Mouse (Mus musculus) lung, postnatal 0 days (tissue): ENCODE results near the gene Gm21981. TPM values are rescaled to one million over a fixed set of nuclear protein-coding genes. Genes with fewer than 3 reads are reported as not detected.

ENCODE experiments used
- ATAC-seq: fragments of 200-750 bp; cut with Nextera tagmentation; 2 replicates; pipeline ENCODE4 v1.8.0; 2017; ENCODE audit warnings: moderate library complexity
- DNase-seq: peaks from one replicate; pipeline ENCODE4 v3.0.0-alpha.2; 2016; ENCODE audit warnings: low spot score
- H3K27ac ChIP-seq: fragments of 300-500 bp; sonication (generic); 2 replicates; pipeline ENCODE4 v1.5.1; 2014; ENCODE audit warnings: antibody characterized with exemption, mild to moderate bottlenecking, low read length, mixed read lengths
- H3K27me3 ChIP-seq: fragments of 300-500 bp; sonication (generic); replicated peaks from 2 replicates; pipeline ENCODE4 v1.6.1; 2014; ENCODE audit warnings: low read length, mixed read lengths; ENCODE audit not compliant: insufficient read depth
- H3K36me3 ChIP-seq: fragments of 300-500 bp; sonication (generic); 2 replicates; pipeline ENCODE4 v1.6.1; 2014; ENCODE audit warnings: low read length, mixed read lengths; ENCODE audit not compliant: insufficient read depth
- H3K4me1 ChIP-seq: fragments of 300-500 bp; sonication (generic); 2 replicates; pipeline ENCODE4 v1.6.1; 2014; ENCODE audit warnings: antibody characterized with exemption, low read depth, low read length, mixed read lengths; ENCODE audit not compliant: insufficient read depth
- H3K4me2 ChIP-seq: fragments of 300-500 bp; sonication (generic); replicated peaks from 2 replicates; pipeline ENCODE4 v1.6.1; 2014; ENCODE audit warnings: low read depth, mild to moderate bottlenecking, low read length, moderate library complexity, mixed read lengths
- H3K4me3 ChIP-seq: fragments of 300-500 bp; sonication (generic); 2 replicates; pipeline ENCODE4 v1.5.1; 2014; ENCODE audit warnings: low read depth, low read length
- H3K9ac ChIP-seq: fragments of 300-500 bp; sonication (generic); replicated peaks from 2 replicates; pipeline ENCODE4 v1.6.1; 2014; ENCODE audit warnings: low read depth, mild to moderate bottlenecking
- H3K9me3 ChIP-seq: fragments of 300-500 bp; sonication (generic); 2 replicates; pipeline ENCODE4 v1.6.1; 2016; ENCODE audit warnings: low read length, mixed read lengths
- CTCF ChIP-seq: IDR thresholded peaks from 2 replicates; pipeline ENCODE4 v1.5.1; 2016; ENCODE audit warnings: antibody characterized with exemption, mild to moderate bottlenecking
- EP300 ChIP-seq: IDR thresholded peaks from 2 replicates; pipeline ENCODE4 v1.6.1; 2016; ENCODE audit warnings: antibody characterized with exemption, mild to moderate bottlenecking, control low read depth
- WGBS: fragments of 180-500 bp; shearing (Covaris S2); extraction: QIAGEN DNeasy Blood & Tissue Kit; methylation state at CpG from one replicate; pipeline ENCODE4 v1.1.7; 2014; 5-methylcytosine and 5-hydroxymethylcytosine counted together
- polyA plus RNA-seq: library from polyadenylated mRNA; unstranded; fragments of >200 nt; fragmentation: Nextera tagmentation; extraction: Ambion mirVana; gene quantifications from 2 replicates; pipeline ENCODE4 v1.2.1, GENCODE M21; 2015

Gene Gm21981
- polyA plus RNA-seq, 1 experiment from 2014 or later, result 0.18 TPM

DNA sequence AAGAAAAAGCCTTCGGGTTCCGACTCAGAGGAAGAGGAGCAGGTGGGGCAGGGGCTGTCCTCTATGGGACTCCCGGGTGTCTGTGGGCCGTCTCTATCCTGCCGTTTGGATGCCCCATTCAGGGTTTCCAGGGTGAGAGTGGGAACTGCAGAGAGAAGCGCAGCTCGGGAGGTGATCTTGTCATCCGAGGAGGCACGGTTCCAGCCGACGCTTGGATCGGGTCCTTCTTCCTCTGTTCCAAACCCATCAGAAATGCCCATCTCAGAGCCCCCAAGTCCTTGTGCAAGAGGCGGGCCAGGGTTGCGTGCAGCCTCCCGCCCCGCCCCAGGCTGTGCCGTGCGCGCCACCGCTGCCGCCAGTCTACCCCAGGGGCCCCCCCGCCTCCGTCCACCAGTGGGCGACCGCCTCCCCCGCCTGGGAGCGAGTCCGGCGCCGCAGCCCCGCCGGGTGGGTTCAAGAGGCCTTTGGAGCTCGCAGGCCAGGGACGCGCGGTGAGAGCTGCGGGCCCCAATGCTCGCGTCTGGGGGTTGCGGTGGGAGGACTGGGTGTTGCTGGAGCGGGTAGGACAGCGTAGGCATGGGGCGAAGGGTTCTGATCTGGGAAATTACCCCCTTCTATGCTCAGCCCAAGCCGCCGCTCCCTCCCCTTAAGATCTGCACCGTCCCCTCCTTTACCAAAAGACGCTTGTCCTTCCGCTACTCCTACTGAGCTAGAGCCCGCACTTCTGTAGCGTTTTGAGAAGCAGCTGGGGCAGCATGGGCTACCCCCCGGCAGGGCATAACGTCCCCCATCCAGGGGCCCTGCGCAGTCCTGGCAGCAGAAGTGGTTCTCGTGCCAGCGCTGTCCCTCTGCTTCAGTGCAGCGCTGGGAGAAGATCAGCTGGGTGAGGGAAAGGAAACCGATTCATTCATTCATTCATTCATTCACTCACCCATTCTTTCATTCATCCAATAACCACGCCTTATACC, 5.4 kb downstream of the Gm21981 start, which contains the start of gene Frs3:
Gene Frs3 (plus strand): TSS at position 423 of the 968 bp plus-strand sequence.
- TF ChIP-seq EP300 (no peak), CTCF (peak; percentile 24; the same call in 1 of the 2 replicates)
- 2% methylated on average over 51 of the region's 58 CpGs for WGBS
- DNase-seq (peak; percentile 75), ATAC-seq (peak; percentile 59)
- Histone ChIP-seq H3K36me3 (peaks cover 6% of the 10 kb centered on the region; the same call in 1 of the 2 replicates), H3K4me3 (peak within 1 kb of the TSS; percentile 74), H3K9ac (peak within 1 kb of the TSS; percentile 78), H3K9me3 (no peaks in the 10 kb centered on the region), H3K4me2 (peak within 1 kb of the TSS; percentile 99), H3K4me1 (peaks cover 8% of the 10 kb centered on the region; the same call in 1 of the 2 replicates), H3K27ac (peak within 1 kb of the TSS; percentile 87), H3K27me3 (no peaks in the 10 kb centered on the region)

- DNase-seq, result no peak
- WGBS, result 0% methylated on average over 9 of the region's 9 CpGs
- H3K9ac ChIP-seq, result peak within 1 kb of the TSS; percentile 78
- no peak for ATAC-seq
- H3K36me3 ChIP-seq, result peaks cover 7% of the 10 kb centered on the region; the same call in 1 of the 2 replicates
- H3K27me3 ChIP-seq, result no peaks in the 10 kb centered on the region
- H3K4me2 ChIP-seq, result peak within 1 kb of the TSS; percentile 99
- TF ChIP-seq EP300 (no peak), CTCF (no peak)
- H3K4me1 ChIP-seq, result peaks cover 8% of the 10 kb centered on the region; the same call in 1 of the 2 replicates
- peak within 1 kb of the TSS; percentile 87 for H3K27ac ChIP-seq
- no peaks in the 10 kb centered on the region for H3K9me3 ChIP-seq
- H3K4me3 ChIP-seq, result peak within 1 kb of the TSS; percentile 74
These were observed 6.0 kb downstream of the Gm21981 start, which contains the start of gene Tomm6 for GRCm38 (mm10) chr17:47688344-47688607. Tomm6 (minus strand) TSS chr17:47688386.

DNA sequence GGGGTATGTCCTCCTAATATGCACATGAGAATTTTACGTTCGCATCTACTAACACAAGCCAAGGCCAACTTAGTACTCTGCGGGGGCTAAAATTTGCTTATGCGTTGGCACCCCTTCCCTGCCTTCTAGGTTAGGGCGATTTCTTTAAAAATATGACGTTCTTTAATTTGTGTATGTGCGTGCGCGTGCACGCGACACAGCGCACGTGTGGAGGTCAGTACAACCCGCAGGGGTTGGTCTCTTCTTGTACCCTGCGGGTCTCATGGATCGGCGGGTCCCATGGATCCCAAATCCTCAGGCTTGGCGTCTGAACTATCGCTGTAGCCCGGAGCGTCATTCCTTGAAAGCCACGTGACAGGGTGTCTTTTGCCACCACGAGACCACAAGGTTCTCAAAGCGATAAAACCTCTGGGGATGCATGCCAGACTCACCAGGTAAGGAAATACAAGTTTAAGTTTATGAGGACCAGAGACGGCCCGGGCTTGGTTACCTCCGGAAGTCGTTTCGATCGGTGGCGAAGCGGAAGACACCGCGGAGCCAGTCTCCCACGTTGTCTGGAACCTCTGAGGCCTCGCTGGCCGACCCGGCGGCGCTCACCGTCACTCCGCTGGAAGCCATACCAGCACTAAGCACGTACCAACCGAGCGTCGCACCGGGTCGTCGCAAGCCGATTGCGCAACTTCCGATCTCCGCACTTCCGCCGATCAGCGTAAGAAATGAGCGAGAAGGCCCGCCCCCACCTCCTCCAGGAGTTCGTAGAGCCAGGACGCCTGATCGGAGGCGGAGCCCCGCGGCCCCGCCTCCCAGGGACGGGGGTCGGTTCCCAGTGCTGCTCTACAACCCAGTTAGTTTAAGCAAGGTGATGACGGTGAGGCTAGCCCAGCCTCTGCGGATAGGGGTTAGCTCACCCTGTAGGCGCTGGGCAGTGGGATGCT, 6.6 kb downstream of the Gm21981 start:
- H3K4me2 ChIP-seq, result peak overlapping the region; percentile 99
- peaks cover 7% of the 10 kb centered on the region; the same call in 1 of the 2 replicates for H3K36me3 ChIP-seq
- TF ChIP-seq EP300 (0 out of 2 replicates have a peak, but pooled peaks have one; percentile 14), CTCF (no peak)
- peak; percentile 98 for DNase-seq
- H3K9me3 ChIP-seq, result no peaks in the 10 kb centered on the region
- peaks cover 8% of the 10 kb centered on the region; the same call in 1 of the 2 replicates for H3K4me1 ChIP-seq
- ATAC-seq, result peak; percentile 93
- peak overlapping the region; percentile 78 for H3K9ac ChIP-seq
- peak overlapping the region; percentile 74 for H3K4me3 ChIP-seq
- H3K27me3 ChIP-seq, result no peaks in the 10 kb centered on the region
- under 1% methylated on average over 70 of the region's 70 CpGs for WGBS
- H3K27ac ChIP-seq, result peak overlapping the region; percentile 87

GRCm38 (mm10) chr17:47682836-47683235, 11.4 kb downstream of the Gm21981 start:
- no peak for ATAC-seq
- Histone ChIP-seq H3K4me3 (no peak overlapping the region), H3K4me2 (no peak overlapping the region), H3K9ac (no peak overlapping the region), H3K9me3 (no peaks in the 10 kb centered on the region), H3K36me3 (peaks cover 7% of the 10 kb centered on the region; the same call in 1 of the 2 replicates), H3K4me1 (peaks cover 6% of the 10 kb centered on the region; the same call in 1 of the 2 replicates), H3K27me3 (no peaks in the 10 kb centered on the region), H3K27ac (no peak overlapping the region)
- no peak for DNase-seq
- 69% methylated on average over 4 of the region's 4 CpGs for WGBS
- no peak for TF ChIP-seq EP300
- no peak for TF ChIP-seq CTCF

- Histone ChIP-seq H3K27me3 (no peaks in the 10 kb centered on the region), H3K9me3 (no peaks in the 10 kb centered on the region), H3K9ac (no peak overlapping the region), H3K4me1 (no peaks in the 10 kb centered on the region), H3K4me3 (no peak overlapping the region), H3K4me2 (no peak overlapping the region), H3K36me3 (no peaks in the 10 kb centered on the region), H3K27ac (no peak overlapping the region)
- DNase-seq (no peak), ATAC-seq (peak; percentile 39; the same call in 1 of the 2 replicates)
- TF ChIP-seq EP300 (no peak), CTCF (no peak)
- WGBS, result 66% methylated on average over 5 of the region's 5 CpGs
These were observed 15.6 kb downstream of the Gm21981 start for GRCm38 (mm10) chr17:47678702-47679101.
